Mouse (Mus musculus): ENCODE results near the gene Hnrnpul1.

GRCm38 (mm10) chr7:25738277-25738676, 16.3 kb downstream of the Hnrnpul1 start:
- TF ChIP-seq CTCF (IDR thresholded peaks at IDR 0.05; ENCODE audit: control insufficient read depth, insufficient read depth, insufficient read length) (no peak), MYOD1 (IDR thresholded peaks at IDR 0.05; ENCODE audit: control insufficient read depth, insufficient read length, low read depth) (no peak), USF1 (IDR thresholded peaks at IDR 0.05; ENCODE audit: low read depth) (no peak), MAX (IDR thresholded peaks at IDR 0.05) (no peak), CEBPB (IDR thresholded peaks at IDR 0.05; ENCODE audit: low read depth) (no peak), MYOG (IDR thresholded peaks at IDR 0.05; ENCODE audit: control insufficient read depth, extremely low read depth, insufficient read length) (no peak), FOSL1 (IDR thresholded peaks at IDR 0.05; ENCODE audit: insufficient read depth, low read length, poor library complexity, severe bottlenecking) (no peak)

Measured in C2C12 (cell line).